Mouse (Mus musculus) left cerebral cortex, postnatal 25 days (tissue): ENCODE results near the gene Fshb. TPM values are rescaled to one million over a fixed set of nuclear protein-coding genes. Genes with fewer than 3 reads are reported as not detected.

Experiments used
- DNase-seq, 2 experiments: peaks; one replicate each; pipeline ENCODE4 v3.0.0; 2022; ENCODE audit warnings: low spot score in 2 of 2, mixed read lengths in 1 of 2
- intact Hi-C: fragments of 180-260 bp; cut with DNase I; formaldehyde crosslinking; loops from one replicate; pipeline ENCODE4 v1.15.1; 2025
- total RNA-seq, 2 experiments: library from RNA; stranded (reverse); gene quantifications; 2 replicates each; pipeline ENCODE4 v1.2.3; 2021

Fshb gene
- total RNA-seq = not detected

DNA sequence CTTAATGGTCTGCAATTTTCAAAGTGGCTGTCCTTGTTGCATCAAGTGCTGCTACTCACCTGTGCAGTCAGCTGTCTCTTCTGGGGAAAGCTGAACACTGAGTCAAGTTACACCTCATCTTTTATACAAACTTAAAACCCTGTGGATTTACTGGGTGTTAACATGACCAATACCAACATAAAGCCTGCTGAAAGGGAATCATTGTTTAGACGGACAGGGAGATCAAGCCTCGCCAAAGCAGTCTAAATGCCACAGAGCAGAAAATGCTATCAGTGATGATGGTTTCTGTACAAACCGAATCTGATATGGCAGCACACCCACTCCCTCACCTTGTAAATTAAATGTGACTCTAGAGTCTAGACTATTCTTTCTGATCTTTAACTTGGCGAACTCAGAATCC lies at the start of gene Fshb:
TSS of gene Fshb (minus strand) at position 101 of the 400 bp plus-strand sequence.
- intact Hi-C loops = no loop called here

DNA sequence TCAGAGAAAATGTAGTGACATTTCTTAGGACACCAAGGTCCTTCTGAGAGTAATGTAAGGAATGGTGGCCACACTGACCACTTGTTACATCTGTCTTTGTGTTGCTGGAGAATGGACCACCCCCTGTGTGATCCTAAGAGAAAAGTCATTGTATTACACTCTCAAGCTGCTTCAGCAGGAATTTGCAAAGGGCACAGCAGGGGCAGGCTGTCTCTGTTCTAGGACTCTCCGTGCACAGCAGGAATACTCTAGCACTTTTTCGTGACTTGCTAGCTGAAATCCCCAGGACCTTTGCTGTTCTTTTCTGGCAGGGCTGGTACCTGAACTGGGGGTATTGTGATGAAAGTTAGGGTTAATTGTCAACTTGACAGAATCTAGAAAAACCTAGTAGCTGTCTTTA lies 24.8 kb upstream of the Fshb start:
- intact Hi-C loops = loop anchor here (5.0 kb wide), 1 partner anchor 793 kb away; no protein-coding TSS in a partner anchor
- no peak for DNase-seq

More for the DNA sequence above, at the start of gene Fshb:
- no peak for DNase-seq

DNA sequence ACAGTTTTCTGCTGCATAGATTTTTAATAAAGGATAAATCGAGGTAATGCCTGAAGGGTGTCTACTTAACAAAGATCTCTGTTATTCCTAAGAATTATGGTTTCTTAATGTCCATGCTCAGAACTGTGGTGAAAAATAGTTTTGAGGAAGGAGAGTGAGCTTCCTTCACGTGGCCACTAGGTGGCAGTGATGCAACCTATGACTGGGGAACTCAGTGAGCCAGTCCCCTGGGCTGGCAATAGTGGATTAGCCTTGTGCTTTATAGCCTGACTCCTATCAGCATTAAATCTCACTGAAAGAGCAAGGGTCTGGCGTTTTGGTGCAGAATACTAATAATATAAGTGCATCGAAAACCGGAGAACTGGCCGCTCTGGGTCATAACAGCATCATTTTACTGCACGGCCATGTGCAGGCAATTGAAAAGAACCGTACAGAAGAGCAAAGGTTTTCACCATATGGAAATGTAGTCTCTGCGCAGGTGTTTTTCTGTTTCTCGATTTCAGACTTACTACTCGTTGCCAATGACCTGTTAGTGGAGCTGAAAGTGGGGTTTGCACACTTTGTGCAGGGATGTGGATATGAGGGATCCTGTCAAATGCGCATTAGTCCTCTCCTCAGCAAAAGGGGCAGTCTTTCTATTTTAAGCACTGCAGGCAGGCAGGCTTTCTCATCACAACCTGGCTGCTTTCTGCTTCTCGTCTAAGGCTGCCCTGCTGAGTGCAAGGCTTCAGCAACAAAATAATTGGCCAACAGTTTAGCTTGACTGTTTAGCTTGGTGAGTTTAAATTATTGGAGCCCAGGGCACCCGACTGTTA lies 23.8 kb upstream of the Fshb start:
- DNase-seq = peak; percentile 13 to 14
- intact Hi-C loops = loop anchor here (5.0 kb wide), 1 partner anchor 794 kb away; no protein-coding TSS in a partner anchor

DNA sequence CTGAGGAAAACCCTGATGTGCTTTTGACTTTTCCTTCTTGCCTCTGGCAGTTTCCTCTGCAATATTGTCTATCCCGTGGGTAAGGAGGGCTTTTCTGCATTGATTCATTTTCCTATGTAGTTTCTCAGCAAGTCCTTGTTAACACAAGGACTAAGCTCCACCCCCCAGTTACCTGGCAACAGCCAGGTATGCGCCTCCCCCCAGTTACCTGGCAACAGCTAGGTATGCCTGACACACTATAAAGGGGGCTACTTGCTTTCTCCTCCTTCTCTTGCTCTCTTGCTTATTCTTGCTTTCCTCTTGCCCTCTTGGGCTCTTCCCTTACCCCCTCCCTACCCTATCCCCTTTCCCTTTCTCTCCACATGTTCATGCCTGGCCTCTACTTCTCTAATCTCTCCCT lies 3.8 kb upstream of the Fshb start:
- intact Hi-C loops = no loop called here
- no peak for DNase-seq

DNA sequence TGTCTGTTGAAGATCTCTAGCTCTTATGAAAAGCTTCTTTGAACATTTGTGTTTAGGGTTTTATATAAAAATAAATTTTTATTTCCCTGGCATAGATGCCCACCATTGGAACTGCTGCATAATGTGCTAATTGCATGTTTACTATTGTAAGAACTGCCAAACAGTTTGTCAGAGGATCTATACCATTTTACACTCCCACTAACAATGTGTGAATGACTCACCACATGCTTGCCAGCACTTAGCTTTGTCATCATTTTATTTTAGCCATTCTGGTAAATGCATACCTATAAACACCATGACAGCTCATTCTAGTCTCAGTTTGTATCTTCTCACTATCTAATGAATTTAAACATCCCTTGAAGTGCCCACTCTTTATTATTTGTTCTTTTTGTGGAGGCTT lies 13.5 kb downstream of the Fshb start:
- peak; percentile 18 to 78 for DNase-seq
- intact Hi-C loops = loop anchor here (10.0 kb wide), 1 partner anchor 239 kb away; no protein-coding TSS in a partner anchor

DNA sequence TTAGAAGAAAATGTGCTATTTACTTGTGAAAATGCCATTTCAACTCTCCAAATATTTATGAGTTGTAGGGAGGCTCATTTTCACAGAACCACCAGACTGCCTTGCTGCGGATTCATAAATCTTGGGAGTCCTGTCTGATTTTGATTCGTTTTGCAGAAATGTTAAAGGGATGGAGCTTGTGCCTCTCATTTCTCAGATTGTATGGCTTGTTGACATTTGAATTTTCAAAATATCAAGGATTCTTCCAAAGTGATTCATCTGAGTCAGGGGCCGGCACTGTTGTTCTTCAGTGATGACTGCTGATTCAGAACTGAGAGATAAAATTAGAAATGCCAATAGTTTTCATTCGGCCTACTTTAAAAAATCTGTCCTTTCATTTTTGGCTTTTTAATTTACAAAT lies 18.6 kb downstream of the Fshb start:
- DNase-seq = no peak
- intact Hi-C loops = loop anchor here (10.0 kb wide), 1 partner anchor 244 kb away; no protein-coding TSS in a partner anchor

DNA sequence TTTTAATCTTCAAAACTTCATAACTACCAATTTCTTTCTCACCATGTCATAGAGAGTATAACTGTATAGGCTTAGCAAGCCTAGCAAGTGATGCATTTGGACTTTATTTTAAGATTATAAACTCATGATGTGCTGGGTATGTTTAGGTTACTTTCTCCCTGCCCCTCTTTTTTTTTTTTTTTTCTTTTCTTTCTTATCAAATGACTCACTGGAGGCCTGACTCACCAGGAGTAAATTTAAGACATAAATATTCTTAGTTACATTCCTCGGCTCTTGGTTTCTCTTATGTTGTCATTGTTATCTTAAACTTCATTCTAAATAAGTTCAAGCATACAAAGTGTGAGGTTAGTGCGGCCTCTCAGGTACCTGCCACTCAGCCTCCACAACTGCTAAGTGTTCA lies 23.5 kb downstream of the Fshb start:
- intact Hi-C loops = no loop called here
- no peak for DNase-seq

DNA sequence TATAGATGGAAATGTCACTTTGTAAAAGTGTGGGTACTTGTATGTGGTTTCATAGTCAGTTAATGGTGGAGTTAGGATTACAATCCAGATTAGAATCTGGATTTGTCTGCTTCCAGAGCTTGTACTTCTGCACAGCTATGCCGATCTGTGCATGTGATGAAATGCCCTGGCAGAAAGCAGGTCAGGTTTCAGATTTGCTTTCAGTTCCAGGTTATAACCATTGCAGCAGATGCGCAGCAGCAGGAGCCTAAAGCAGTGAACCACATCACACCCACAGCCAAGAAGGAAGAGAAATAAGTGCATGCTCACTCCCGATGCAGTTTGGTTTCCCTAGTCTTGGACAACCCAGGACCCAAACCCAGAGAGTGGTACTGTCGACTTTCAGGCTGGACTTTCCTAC lies 34.8 kb downstream of the Fshb start:
- no peak for DNase-seq
- intact Hi-C loops = no loop called here

DNA sequence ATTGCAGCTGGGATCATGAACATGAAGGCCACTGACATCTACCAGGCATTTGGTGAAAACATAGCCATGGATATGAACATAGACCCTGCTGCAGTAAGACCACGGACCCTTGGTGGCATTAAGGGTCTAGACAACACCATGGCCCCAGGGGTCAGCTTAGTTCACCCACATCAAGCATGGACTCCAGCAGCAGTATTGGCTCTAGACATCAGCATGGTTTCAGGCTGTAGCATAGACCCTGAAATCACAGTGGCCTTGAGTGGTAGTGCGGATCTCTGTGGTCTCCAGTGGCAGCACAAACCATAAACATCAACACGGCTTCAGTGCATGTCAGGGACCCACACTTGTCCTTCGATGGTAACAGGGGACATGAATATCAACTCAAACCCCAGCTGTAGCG lies 36.7 kb downstream of the Fshb start:
- DNase-seq = no peak
- intact Hi-C loops = no loop called here

DNA sequence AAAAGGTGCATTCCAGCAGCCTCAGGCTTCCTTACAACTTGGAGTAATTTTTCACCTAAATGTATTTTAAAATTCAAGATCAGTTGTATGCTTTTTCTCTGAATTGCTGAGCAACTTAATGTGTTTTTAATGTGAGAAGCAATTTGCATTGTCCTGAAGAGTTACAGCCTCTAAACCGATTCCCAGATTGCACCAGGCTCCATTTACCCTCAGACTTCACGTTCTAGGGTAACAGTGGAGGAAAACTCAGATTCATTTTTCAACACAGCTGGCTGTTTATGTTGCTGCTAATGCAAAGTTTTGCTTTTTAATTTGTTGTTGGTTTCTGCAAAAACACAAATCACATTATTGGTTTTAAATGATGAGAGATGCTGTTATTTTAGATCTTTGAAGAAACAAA lies 40.1 kb downstream of the Fshb start:
- intact Hi-C loops = no loop called here
- DNase-seq = no peak

DNA sequence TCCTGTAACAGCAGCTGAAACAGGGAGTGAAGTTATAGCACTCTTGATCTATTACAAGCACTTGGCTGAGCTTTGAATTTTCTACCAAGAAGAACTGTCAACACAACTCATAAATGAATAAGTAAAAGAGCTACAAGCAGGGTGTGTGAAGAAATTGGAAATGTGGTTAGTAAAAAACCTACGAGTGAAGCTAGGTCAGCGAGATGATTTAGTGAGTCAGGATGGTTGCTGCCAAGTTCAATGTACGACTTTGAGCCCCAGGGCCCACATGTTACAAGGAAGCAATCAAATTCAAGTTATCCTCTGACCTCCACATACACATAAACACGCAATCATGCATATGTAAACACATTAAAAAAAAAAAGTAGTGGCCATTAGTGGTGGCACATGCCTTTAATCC lies 46.3 kb downstream of the Fshb start:
- DNase-seq = no peak
- intact Hi-C loops = no loop called here

DNA sequence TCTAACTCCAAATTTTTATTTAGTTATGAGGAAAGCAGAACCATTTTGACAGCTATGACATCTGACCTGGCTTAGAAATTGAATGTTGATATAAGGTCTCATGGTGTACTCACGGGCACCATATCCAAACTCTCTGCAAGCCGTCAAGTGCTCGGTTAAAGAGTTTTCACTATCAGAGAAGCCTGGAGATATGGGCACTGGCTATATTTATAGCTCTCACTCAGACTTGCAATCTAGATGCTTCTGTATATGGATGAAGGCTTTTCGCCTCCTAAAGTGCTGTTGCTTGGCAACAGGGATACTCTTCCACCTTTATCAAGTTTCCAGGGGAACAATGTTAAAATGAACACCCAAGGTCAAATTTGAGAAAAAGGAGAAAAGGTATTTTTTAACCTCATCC lies 47.1 kb downstream of the Fshb start:
- intact Hi-C loops = no loop called here
- DNase-seq = no peak

DNA sequence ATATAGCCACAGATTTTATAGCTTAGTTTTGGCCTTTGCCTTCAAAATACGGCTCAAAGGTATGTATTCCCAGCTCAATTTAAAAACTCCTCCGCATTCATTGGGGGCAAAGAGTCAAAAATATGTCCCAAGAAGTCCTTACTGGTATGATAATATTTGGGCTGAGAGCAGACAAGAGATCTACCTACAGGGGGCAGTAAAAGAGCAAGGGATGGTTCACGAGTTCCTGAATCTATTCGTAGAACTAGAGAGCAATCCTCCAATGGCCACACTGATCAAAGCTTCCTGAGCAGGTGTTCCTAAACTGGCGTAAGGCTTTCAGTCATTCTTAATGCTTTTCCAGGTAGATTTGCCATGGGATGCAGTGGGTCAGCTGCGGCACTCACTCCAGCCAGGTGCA lies 49.3 kb downstream of the Fshb start:
- intact Hi-C loops = no loop called here
- peak in 1 of 2 experiments; percentile 8 for DNase-seq

DNA sequence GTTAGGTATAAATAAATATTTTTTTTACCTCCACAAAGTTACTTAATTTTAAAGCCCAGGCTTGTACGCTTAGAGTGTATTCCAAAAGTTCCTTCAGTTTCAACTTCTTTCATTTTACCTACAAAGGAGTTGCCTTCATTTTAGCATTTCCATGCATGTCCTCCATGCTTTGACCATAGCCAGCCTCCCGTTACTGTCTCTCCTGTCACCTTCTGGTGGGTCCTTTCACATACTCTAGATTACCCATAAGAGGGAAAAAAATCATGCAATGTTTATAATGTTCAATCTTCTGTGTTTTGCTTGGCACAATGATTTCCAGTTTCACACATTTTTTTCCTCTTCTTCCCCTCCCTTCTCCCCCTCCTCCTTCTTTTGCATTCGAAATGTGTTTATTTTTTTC lies 53.1 kb downstream of the Fshb start:
- intact Hi-C loops = no loop called here
- no peak for DNase-seq

Other genes with a start within 250 kb of the Fshb start
- 10 to 100 TPM; 39.7 to 40.5 TPM for gene Arl14ep, start 85.2 kb downstream of the Fshb start, total RNA-seq
- gene Kcna4, start 231.0 kb upstream of the Fshb start, total RNA-seq = 10 to 100 TPM; 30.9 to 42.8 TPM